ENCODE assay signal across 8 mouse cellular contexts in genomic region chr11:44684486-44685076, GRCm38 (mm10).
DNase-seq lines count a peak whose midpoint lies in the region; ATAC-seq and TF ChIP-seq lines count a peak whose summit lies in the region.

No protein-coding gene starts in this region.

- H3K36me3 ChIP-seq in embryonic facial prominence, embryonic 13.5 days: no peaks in the 10 kb centered on the region
- H3K36me3 ChIP-seq in hindbrain, postnatal 0 days (ENCODE audit: insufficient read depth, low read length): no peaks in the 10 kb centered on the region

- TF ChIP-seq CTCF in hindbrain, postnatal 0 days (IDR thresholded peaks at IDR 0.05; ENCODE audit: low read depth): no peak
- TF ChIP-seq CTCF in lung, adult 2 months (IDR thresholded peaks at IDR 0.05; ENCODE audit: insufficient read depth, low read length): no peak

- peaks cover 44% of the 10 kb centered on the region for H3K4me1 ChIP-seq in embryonic facial prominence, embryonic 13.5 days
- 0 out of 2 replicates have a peak, but pooled peaks cover 3% of the 10 kb centered on the region for H3K4me1 ChIP-seq in hindbrain, postnatal 0 days (ENCODE audit: insufficient read depth, low read length)
- H3K4me1 ChIP-seq in lung, adult 2 months (ENCODE audit: control insufficient read depth, insufficient read depth, low read length): no peaks in the 10 kb centered on the region; the same call in none of the 2 replicates

- WGBS in embryonic facial prominence, embryonic 13.5 days: 47% methylated on average over 20 of the region's 20 CpGs
- 52% methylated on average over 20 of the region's 20 CpGs for WGBS in hindbrain, postnatal 0 days
- 26% methylated on average over 20 of the region's 20 CpGs for WGBS in lung, adult 2 months

- H3K27ac ChIP-seq in embryonic facial prominence, embryonic 13.5 days: peak overlapping the region; percentile 39
- peak overlapping the region; percentile 32; the same call in 1 of the 2 replicates for H3K27ac ChIP-seq in hindbrain, postnatal 0 days

- TF ChIP-seq POLR2A in lung, adult 2 months (IDR thresholded peaks at IDR 0.05; ENCODE audit: borderline replicate concordance, extremely low read depth, low read depth, low read length): peak; percentile 44; the same call in 1 of the 2 replicates

- no peaks in the 10 kb centered on the region for H3K27me3 ChIP-seq in embryonic facial prominence, embryonic 13.5 days
- H3K27me3 ChIP-seq in hindbrain, postnatal 0 days (ENCODE audit: insufficient read depth, low read length): no peaks in the 10 kb centered on the region

- H3K4me3 ChIP-seq in embryonic facial prominence, embryonic 13.5 days: no peak overlapping the region
- H3K4me3 ChIP-seq in hindbrain, postnatal 0 days (ENCODE audit: low read length): no peak overlapping the region
- H3K4me3 ChIP-seq in lung, adult 2 months (replicated peaks; ENCODE audit: extremely low read depth, low read depth, low read length): peak overlapping the region; percentile 9

- ATAC-seq in embryonic facial prominence, embryonic 13.5 days (ENCODE audit: insufficient number of reproducible peaks, insufficient read depth, low FRiP score, low TSS enrichment, low read depth): no peak
- ATAC-seq in hindbrain, postnatal 0 days: no peak

- no peak overlapping the region for H3K9ac ChIP-seq in embryonic facial prominence, embryonic 13.5 days
- H3K9ac ChIP-seq in hindbrain, postnatal 0 days (replicated peaks; ENCODE audit: low read length): no peak overlapping the region

- peak overlapping the region; percentile 27 for H3K4me2 ChIP-seq in embryonic facial prominence, embryonic 13.5 days
- H3K4me2 ChIP-seq in hindbrain, postnatal 0 days (ENCODE audit: low read depth, low read length): peak overlapping the region; percentile 16; the same call in 1 of the 2 replicates

- no peaks in the 10 kb centered on the region for H3K9me3 ChIP-seq in embryonic facial prominence, embryonic 13.5 days
- no peaks in the 10 kb centered on the region for H3K9me3 ChIP-seq in hindbrain, postnatal 0 days (ENCODE audit: low read length)

- peak; percentile 34 for DNase-seq in A20 (ENCODE audit: low read depth, low spot score)
- no peak for DNase-seq in hindbrain, postnatal 0 days (ENCODE audit: low spot score)
- DNase-seq in lung, adult 2 months: peak; percentile 23
- DNase-seq in thymus, postnatal 25 days: no peak
- DNase-seq in right cerebral cortex, postnatal 14 days: no peak
- no peak for DNase-seq in adrenal gland, adult 8-10 months
- no peak for DNase-seq in gastrocnemius, postnatal 4 days (ENCODE audit: low spot score in 2 of 2)

Comparison
In these comparisons a context has a peak if more than half of its experiments do, and no peak if none do; other contexts are left out.
1. DNase-seq: peak in A20 (single experiment) and lung, adult 2 months (single experiment); none in hindbrain, postnatal 0 days (single experiment), thymus, postnatal 25 days (single experiment), right cerebral cortex, postnatal 14 days (single experiment), adrenal gland, adult 8-10 months (single experiment) and gastrocnemius, postnatal 4 days (0 of 2).